Mouse (Mus musculus): Measurements from ENCODE around the gene Dpy19l1. TPM values are rescaled to one million over a fixed set of nuclear protein-coding genes. Genes with fewer than 3 reads are reported as not detected.

Gene Dpy19l1
- total RNA-seq (2021) (10 to 100 TPM; 30.3 to 49.2 TPM), polyA plus RNA-seq (2012; rRNA removed) (10.5 and 15.1 TPM in 2 replicates)
- long read RNA-seq, full-length matches to known transcripts = 20 of 25 reads
- long read RNA-seq, partial matches to known transcripts = 3 of 25 reads
- long read RNA-seq, other reads (novel, unspliced or antisense) = 2 of 25 reads

- peak; percentile 98 for DNase-seq
Observed at GRCm38 (mm10) chr9:24503067-24503857, at the start of gene Dpy19l1. Gene Dpy19l1, minus strand, starts transcription at chr9:24503140.

- no peak for DNase-seq
Observed at GRCm38 (mm10) chr9:24538159-24538558, 35.2 kb upstream of the Dpy19l1 start.

DNA sequence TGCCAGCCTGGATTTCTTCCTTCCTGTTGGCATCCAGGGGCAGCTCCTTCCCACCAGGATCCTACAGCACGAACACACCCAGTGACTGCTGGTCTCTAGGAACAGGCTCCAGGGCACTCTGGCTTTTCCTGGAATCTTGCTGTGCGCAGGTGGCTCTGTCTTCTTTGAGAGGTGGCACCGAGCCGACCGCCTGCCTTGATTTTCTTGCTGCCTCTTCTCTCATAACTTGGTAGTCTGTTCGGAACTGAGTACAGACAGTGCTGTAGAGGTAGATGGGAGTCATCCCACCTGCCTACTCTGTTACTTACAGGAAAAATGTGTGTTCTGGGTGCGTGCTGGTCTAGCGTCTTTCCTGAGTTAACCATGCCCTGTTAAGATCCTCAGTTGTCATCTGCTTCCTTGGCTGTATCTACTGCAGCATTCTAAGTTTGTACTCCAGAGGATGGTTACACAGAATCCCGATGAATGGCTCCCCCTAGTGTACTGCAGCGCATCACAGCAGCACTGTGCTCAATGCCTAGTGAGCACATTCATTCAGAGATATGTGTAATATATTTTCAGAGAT, 13.7 kb upstream of the Dpy19l1 start:
- DNase-seq = peak; percentile 73

DNA sequence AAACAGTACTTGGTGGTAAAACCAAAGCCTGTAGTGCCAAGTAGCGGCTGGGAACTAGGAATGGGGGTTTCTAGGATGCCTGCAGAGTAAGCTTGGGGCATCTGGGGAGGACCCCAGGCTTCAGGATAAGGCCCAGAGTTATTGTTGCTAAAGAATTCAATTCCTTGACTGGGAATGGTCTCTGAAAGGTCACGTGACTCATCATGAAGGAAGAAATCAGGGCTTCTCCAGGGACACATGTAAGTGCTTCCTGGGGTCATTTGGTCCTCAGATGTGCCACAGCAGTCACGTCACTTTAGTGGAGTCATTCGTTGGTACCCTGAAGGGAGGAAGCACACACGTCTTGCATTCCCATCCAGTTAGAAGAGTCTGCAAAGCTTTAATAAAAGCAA, 11.1 kb upstream of the Dpy19l1 start:
- no peak for DNase-seq

GRCm38 (mm10) chr9:24513290-24514077, 10.5 kb upstream of the Dpy19l1 start:
- peak; percentile 80 for DNase-seq

DNA sequence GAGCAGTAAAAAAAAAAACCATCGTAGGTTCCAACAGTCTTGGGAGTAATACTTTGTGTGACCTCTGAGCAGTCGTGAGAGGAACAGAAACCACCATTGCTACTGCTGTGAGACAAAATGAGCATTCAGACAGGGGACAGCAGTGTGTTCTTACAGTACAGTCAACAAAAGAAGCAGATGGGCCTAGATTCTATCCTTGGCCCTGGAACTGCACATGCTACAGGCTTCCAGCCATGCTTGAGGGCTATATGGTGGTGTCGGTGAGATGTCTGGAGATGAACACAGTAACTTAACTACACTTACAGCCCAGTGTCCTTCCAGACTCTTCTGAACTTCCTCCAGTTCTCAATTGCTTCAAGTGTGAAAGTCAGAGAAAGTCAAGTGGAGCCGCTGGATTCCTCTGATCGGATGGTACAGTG, 9.2 kb upstream of the Dpy19l1 start:
- no peak for DNase-seq

DNA sequence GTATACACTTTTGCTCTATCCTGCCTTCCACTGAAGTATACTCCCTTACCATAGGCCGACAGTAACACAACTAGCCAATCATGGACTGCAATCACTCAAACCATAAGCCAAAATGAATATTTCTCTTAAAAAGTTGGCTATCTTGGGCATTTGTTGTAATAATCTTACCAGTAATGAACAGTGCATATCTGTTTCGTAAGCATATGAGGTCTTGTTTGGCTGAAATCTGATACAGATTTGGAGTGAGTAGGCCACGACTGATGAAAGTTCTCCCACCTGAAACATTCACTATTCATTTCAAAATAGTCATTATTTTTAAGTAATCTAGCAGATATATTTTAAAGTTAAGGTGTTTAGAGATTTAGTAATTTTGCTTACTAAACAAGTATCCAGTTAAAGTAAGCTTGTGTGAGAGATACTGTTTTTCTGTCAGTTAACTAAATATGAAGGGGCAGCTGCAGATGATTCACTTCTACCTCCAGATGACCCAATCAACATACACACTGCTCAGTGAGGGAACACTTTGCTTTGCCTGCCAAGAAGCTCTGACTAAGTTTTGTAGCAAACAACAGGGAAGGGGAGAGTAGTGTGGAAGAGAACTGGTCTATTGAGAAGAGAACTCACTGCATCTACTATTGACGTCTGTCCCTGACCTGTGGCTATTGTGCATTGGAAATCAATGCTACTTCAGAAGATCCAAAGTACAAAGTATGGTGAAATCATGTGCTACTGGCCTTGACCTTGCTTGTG, 8.6 kb upstream of the Dpy19l1 start:
- peak; percentile 45 for DNase-seq

DNA sequence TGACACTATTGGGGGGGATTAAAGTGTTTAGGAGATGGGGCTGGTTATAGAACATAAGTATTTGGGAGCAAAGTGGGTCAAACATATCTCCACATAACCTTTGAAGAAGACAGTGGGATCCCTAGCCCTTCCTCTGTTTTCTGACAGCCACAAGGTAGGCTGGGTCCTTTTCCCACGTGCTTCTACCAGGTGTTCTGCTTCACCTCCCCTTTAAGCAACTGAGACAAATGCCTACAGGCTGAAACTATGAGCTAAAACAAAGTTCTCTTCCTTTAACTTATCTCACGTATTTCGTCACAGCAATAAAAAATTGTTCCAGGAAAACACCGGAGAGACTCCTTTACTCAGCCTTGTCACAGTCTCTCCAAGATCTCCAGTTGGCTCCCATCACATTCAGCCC, 5.9 kb upstream of the Dpy19l1 start:
- DNase-seq = no peak

GRCm38 (mm10) chr9:24506510-24506909, 3.6 kb upstream of the Dpy19l1 start:
- DNase-seq = no peak

- DNase-seq = no peak
Observed at GRCm38 (mm10) chr9:24505017-24505763, 2.2 kb upstream of the Dpy19l1 start.

- DNase-seq = no peak
Observed at GRCm38 (mm10) chr9:24504381-24504780, 1.4 kb upstream of the Dpy19l1 start.

GRCm38 (mm10) chr9:24503858-24504219, 899 bp upstream of the Dpy19l1 start:
- peak; percentile 25 for DNase-seq

- no peak for DNase-seq
Observed at GRCm38 (mm10) chr9:24502571-24503004, 352 bp downstream of the Dpy19l1 start.

DNA sequence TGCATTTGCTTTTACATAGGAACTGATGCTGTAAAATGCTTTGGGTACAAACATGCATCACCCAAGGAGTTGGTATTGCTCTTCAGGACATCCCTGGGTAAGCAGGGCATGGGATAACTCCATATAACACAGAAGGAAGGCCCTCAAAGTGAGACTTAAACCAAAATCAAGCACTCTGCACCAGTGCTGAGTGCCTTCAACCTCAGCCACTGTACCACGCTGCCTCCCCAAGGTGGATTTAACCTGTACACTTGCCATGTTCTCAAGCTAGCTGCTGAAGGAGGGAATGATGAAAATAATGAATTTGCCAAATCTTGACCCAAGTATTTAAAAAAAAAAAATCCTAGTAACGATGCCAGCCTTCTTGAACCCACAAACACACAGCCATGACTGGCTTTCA, 1.3 kb downstream of the Dpy19l1 start:
- no peak for DNase-seq

DNA sequence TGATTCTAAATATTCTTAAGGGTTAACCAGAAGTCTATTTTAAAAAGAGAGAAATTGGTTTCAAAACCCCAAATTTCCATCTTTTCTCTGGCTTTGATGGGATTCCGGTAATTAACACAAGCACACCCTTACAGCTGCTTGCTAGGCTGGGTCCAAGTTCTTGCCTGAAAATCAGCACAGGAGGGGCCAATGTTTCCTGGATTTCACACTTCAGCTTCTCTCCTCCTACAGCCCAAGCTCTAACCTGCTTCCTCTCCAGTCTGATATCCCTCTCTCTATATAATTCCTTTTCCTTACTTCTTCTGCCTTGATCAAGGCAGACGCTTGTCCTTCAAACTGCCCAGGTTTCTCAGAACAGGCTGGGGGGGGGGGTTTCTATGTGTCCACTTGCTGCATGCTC, 6.7 kb downstream of the Dpy19l1 start:
- DNase-seq = no peak

DNA sequence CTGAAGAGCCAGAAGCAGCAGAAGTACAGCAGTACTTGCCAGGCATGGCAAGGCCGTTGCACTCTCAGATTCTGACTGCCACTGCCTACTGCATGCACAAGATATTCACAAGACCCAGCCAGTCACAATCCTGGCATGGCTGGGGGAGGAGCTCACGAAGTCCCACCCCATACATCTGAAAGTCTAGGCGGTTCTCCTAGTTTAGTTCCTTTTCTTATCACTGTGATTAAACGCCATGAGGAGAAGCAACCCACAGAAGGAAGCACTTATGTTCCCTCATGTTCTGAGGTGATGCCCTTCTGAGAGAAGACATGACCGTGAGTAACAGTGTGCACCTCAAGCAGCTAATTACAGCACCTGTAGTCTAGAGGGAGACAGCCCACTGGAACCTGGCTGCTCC, 12.4 kb downstream of the Dpy19l1 start:
- DNase-seq = no peak

GRCm38 (mm10) chr9:24488425-24489104, 14.4 kb downstream of the Dpy19l1 start:
- no peak for DNase-seq

DNA sequence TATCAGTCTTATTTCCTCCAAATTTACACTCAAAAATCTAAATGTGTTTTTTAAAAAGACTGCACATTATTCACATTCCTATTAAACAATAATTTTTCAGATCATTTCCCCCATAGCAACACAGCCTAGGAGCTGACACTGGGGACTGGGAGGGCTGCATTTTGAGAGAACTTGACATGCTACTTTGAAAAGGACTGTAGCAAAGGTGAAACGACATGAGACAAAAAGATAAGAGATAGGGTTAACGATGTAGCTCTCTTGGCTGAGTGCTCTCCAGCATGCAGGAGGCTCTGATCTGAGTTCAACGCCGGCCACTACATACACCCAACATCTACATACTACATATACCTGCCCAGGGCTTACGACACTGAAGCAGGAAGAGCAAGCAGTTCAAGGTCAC, 20.6 kb downstream of the Dpy19l1 start:
- no peak for DNase-seq

DNA sequence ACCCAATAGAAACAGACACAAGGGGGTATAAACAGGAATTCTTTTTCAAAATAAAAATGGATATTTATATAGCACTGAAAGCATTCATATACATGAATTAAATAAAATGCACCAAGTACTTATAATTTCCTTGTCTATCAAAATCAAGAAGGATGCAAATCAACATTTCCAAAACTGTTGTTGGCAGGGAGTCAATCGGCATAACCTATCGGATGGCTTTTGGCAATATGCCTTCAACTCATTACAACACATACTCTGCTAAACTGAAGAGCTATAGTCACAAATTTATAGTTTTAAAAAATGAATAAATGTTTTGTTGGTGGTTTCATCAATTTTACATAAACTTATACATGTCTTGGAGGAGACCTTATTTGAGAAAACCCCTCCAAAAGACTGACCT, 25.7 kb downstream of the Dpy19l1 start:
- DNase-seq = no peak

GRCm38 (mm10) chr9:24473824-24474223, 29.1 kb downstream of the Dpy19l1 start:
- no peak for DNase-seq

DNA sequence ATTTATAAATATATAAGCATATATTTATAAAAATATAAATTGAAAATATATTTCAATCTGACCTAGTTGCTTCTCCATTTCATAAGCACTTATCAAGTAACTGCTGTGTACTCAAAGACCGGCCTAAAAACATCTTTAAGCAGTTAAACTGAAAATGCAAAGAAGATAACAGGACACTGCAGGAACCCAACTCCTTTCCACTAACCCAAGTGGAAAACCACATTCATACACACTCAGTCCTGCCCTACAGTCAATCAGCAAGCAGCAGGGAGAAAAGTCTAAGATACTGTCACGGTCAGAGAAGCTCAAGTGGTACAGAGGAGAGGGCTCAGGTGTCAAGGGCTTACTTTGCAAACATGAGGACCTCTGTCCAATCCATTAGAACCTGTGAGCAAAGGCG, 30.4 kb downstream of the Dpy19l1 start:
- DNase-seq = no peak

Measured in adrenal gland, adult 2 months (tissue).